Mouse (Mus musculus) hindbrain, embryonic 14.5 days (tissue): ENCODE measurements around the gene Anp32a. TPM values are rescaled to one million over a fixed set of nuclear protein-coding genes. Genes with fewer than 3 reads are reported as not detected.
A peak's percentile ranks its signal among the peaks of the same experiment; 100 is the strongest.

Source experiments
- ATAC-seq: fragments of 200-750 bp; cut with Nextera tagmentation; 2 replicates; pipeline ENCODE4 v1.8.0; 2017; ENCODE audit warnings: moderate number of reproducible peaks, mild to moderate bottlenecking, moderate TSS enrichment, moderate library complexity; ENCODE audit not compliant: low FRiP score
- DNase-seq: peaks from one replicate; pipeline ENCODE4 v3.0.0-alpha.2; 2015; ENCODE audit warnings: low spot score
- H3K27ac ChIP-seq: fragments of 300-500 bp; sonication (generic); 2 replicates; pipeline ENCODE4 v1.5.1; 2014; ENCODE audit warnings: mild to moderate bottlenecking, moderate library complexity
- H3K27me3 ChIP-seq: fragments of 300-500 bp; sonication (generic); 2 replicates; pipeline ENCODE4 v1.6.1; 2014; ENCODE audit warnings: mild to moderate bottlenecking, low read length, mixed read lengths; ENCODE audit not compliant: control insufficient read depth, insufficient read depth
- H3K36me3 ChIP-seq: fragments of 300-500 bp; sonication (generic); replicated peaks from 2 replicates; pipeline ENCODE4 v1.6.1; 2014; ENCODE audit not compliant: control insufficient read depth, insufficient read depth
- H3K4me1 ChIP-seq: fragments of 300-500 bp; sonication (generic); replicated peaks from 2 replicates; pipeline ENCODE4 v1.6.1; 2014; ENCODE audit warnings: antibody characterized with exemption, low read length, mixed read lengths; ENCODE audit not compliant: control insufficient read depth, insufficient read depth
- H3K4me2 ChIP-seq: fragments of 300-500 bp; sonication (generic); replicated peaks from 2 replicates; pipeline ENCODE4 v1.6.1; 2014; ENCODE audit warnings: mild to moderate bottlenecking, moderate library complexity
- H3K4me3 ChIP-seq: fragments of 300-500 bp; sonication (generic); replicated peaks from 2 replicates; pipeline ENCODE4 v1.5.1; 2014; ENCODE audit warnings: mild to moderate bottlenecking, low read length
- H3K9ac ChIP-seq: fragments of 300-500 bp; sonication (generic); 2 replicates; pipeline ENCODE4 v1.6.1; 2014
- H3K9me3 ChIP-seq: fragments of 300-500 bp; sonication (generic); 2 replicates; pipeline ENCODE4 v1.6.1; 2016; ENCODE audit warnings: low read length; ENCODE audit not compliant: control insufficient read depth
- WGBS: fragments of 180-500 bp; shearing (Covaris S2); extraction: QIAGEN DNeasy Blood & Tissue Kit; methylation state at CpG from one replicate; pipeline ENCODE4 v1.1.7; 2014; 5-methylcytosine and 5-hydroxymethylcytosine counted together
- polyA plus RNA-seq: library from polyadenylated mRNA; unstranded; fragments of >200 nt; fragmentation: Nextera tagmentation; extraction: Ambion mirVana; gene quantifications from 2 replicates; pipeline ENCODE4 v1.2.1, GENCODE M21; 2014

The Anp32a gene
- polyA plus RNA-seq, 1 experiment from 2014 or later, result 73.0 TPM

DNA sequence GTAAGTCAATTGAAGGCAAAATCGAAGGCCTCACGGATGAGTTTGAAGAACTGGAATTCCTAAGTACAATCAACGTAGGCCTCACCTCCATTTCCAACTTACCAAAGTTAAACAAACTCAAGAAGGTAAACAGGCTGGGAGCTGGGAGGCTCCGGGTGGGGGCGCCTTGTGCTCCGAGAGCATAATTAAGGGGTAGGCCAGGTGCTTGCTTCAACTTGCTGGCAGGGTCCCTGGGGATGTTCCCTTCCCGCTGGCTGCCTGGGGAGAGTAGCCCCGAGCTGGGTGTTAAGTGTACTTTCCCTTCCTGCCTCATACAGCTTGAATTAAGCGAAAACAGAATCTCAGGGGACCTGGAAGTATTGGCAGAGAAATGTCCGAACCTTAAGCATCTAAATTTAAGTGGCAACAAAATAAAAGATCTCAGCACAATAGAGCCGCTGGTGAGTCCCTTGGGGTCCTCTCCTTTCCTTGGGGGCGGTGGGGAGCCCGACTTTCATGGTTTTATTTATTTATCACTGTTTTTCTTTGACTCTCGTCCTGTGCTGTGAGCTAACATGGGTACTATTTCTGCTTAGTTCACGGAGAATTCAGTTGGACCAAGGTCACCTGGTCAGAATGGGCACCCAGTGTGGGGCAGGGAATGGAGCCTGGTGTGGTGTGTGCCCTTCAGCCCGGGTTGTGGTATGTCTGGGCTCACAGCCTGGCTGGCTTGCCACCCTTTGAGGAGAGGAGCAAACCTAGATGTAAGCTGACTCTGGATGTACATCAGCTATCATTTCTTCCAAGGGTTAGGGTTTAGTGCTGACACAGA is 30.9 kb downstream of the Anp32a start:
- H3K4me3 ChIP-seq, result no peak overlapping the region
- H3K27me3 ChIP-seq, result no peaks in the 10 kb centered on the region
- no peak for DNase-seq
- WGBS, result 73% methylated on average over 16 of the region's 16 CpGs
- H3K4me2 ChIP-seq, result no peak overlapping the region
- H3K9me3 ChIP-seq, result no peaks in the 10 kb centered on the region
- ATAC-seq, result no peak
- H3K4me1 ChIP-seq, result peaks cover 27% of the 10 kb centered on the region
- no peak overlapping the region for H3K27ac ChIP-seq
- peaks cover 37% of the 10 kb centered on the region for H3K36me3 ChIP-seq
- H3K9ac ChIP-seq, result no peak overlapping the region

DNA sequence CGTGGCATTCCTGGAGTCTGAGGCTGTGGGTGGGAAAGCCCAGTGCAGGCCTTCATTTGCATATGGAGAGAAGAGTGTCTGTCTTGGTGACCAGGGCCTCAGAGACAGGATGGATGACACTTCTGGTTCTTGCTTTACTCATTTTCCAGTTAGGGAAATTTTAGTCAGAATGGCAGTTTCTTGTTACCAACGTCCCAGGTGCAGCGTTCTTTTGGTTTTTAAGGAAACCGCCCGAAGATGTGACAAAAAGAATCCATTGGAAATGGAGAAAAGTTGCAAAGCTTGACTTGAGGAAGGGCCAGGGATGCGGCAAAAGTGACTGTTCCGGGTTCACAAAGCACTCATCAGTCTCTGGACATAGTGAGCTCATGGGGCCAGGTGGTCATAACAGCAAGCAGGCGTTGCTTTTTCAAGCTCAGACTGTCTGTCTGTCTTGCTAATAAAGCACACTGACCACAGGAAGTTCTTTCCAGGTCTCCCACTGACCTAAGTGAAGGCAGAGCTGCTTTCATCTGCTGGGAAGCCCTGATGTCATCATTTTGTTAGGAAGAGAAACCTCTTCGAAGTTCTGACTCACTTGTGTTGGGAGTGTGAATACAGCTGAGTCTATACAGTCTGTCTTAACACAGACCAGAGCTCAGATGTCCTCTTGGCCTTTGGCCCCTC is 31.6 kb downstream of the Anp32a start:
- WGBS, result 83% methylated on average over 9 of the region's 9 CpGs
- H3K9ac ChIP-seq, result no peak overlapping the region
- DNase-seq (no peak), ATAC-seq (no peak)
- H3K27me3 ChIP-seq, result no peaks in the 10 kb centered on the region
- no peak overlapping the region for H3K4me2 ChIP-seq
- peaks cover 20% of the 10 kb centered on the region for H3K4me1 ChIP-seq
- H3K9me3 ChIP-seq, result no peaks in the 10 kb centered on the region
- no peak overlapping the region for H3K27ac ChIP-seq
- H3K4me3 ChIP-seq, result no peak overlapping the region
- peaks cover 45% of the 10 kb centered on the region for H3K36me3 ChIP-seq

DNA sequence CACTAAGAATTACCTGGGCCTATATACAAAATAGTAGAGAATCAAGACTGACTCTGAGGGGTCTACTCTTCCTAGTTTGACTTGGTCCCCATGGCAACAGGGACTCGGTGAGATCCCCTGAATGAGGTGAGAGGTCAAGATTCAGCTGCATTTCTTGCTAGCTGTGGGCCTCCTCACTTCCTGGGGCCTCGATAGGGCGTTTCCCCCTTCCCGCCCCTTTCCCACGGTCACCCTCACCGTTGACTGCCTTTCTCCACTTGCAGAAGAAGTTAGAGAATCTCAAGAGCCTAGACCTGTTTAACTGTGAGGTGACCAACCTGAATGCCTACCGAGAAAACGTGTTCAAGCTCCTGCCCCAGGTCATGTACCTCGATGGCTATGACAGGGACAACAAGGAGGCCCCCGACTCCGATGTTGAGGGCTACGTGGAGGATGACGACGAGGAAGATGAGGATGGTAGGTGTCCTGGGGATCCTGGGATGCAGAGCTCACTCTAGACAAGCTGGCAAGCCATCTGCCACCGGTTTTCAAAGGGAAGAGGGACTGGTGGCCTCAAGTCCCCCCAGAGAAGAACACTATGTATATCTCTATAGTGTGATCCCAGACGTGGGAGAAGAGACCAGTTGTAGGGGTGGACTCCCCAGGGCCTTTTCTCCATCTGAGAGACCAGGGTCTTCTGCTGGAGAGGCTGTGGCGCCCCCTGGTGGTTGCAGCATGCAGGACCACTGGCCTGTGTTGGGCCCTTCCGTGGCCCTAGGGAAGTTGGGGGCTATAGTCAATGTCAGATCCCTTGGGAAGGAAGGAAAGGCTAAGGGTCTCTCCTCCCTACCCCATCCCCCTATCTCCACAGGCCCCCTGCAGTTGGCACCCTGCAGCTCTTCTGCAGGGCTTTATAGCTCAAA is 32.4 kb downstream of the Anp32a start:
- WGBS, result 62% methylated on average over 18 of the region's 18 CpGs
- no peak overlapping the region for H3K9ac ChIP-seq
- no peak overlapping the region for H3K4me3 ChIP-seq
- H3K36me3 ChIP-seq, result peaks cover 52% of the 10 kb centered on the region
- ATAC-seq, result no peak
- H3K4me1 ChIP-seq, result peaks cover 12% of the 10 kb centered on the region; the same call in 1 of the 2 replicates
- DNase-seq, result peak; percentile 51
- H3K27ac ChIP-seq, result no peak overlapping the region
- H3K9me3 ChIP-seq, result no peaks in the 10 kb centered on the region
- H3K27me3 ChIP-seq, result no peaks in the 10 kb centered on the region
- no peak overlapping the region for H3K4me2 ChIP-seq

DNA sequence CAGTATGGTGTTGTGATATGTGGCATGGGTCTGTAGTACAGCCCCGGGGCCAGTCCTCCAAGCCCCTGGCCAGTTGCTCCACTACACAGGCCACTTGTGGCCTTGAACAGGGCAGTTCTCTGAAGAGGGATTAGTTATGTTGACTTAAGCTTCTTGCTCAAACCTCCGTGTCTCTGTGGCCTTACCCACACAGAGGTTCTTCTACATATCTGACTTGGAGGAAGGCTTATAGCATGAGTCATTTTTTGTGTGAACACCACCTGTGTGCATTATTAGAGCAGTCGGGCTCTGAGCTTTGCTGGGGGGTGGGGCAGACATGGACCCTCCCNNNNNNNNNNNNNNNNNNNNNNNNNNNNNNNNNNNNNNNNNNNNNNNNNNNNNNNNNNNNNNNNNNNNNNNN is 33.2 kb downstream of the Anp32a start:
- H3K4me1 ChIP-seq, result peaks cover 10% of the 10 kb centered on the region; the same call in 1 of the 2 replicates
- no peak overlapping the region for H3K9ac ChIP-seq
- ATAC-seq (no peak), DNase-seq (no peak)
- H3K9me3 ChIP-seq, result no peaks in the 10 kb centered on the region
- H3K27ac ChIP-seq, result no peak overlapping the region; the same call in 1 of the 2 replicates
- H3K36me3 ChIP-seq, result peaks cover 57% of the 10 kb centered on the region
- no peak overlapping the region for H3K4me3 ChIP-seq
- WGBS, result 89% methylated on average over 3 of the region's 3 CpGs
- H3K4me2 ChIP-seq, result no peak overlapping the region
- no peaks in the 10 kb centered on the region for H3K27me3 ChIP-seq

DNA sequence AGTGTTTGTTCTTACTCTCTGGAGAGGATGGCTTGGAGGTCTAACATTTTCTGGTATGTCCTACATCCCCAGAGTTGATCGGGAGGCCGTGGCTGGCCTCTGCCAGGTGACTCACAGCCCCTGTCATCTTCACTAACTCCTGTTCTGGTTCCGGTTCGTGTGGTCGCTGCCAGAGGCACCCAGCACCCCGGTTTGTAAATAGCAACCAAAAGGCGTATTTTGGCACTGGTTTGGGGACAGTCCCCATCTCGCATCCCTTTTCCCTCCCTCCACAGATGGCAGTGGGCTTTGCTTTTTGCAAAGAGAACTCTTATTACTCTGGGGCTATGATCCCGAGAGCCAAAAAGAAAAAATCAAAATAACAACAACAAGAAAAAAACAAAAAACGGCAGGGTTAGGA is 36.8 kb downstream of the Anp32a start:
- Histone ChIP-seq H3K4me1 (no peaks in the 10 kb centered on the region), H3K9ac (no peak overlapping the region), H3K9me3 (no peaks in the 10 kb centered on the region), H3K27me3 (no peaks in the 10 kb centered on the region), H3K36me3 (peaks cover 66% of the 10 kb centered on the region), H3K27ac (no peak overlapping the region), H3K4me2 (no peak overlapping the region), H3K4me3 (no peak overlapping the region)
- 97% methylated on average over 10 of the region's 10 CpGs for WGBS
- ATAC-seq (no peak), DNase-seq (no peak)

DNA sequence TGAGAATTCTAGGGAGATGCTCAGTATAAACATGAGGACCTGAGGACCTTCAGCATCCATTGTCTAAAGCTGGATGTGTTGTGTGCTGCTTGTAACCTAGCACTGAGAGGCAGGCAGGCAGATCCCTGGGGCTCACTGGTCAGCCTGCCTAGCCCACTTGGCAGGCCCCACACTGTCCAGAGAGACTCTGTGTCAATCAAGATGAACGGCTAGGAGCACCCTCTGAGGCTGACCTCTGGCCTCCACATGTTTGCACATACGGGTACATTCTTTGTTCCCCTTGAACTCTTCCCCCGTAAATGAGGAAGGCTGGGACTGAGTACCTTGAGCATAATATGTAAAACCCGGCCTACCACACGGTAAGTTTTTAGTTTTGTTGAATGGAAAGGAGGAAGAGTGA is 39.3 kb downstream of the Anp32a start:
- Histone ChIP-seq H3K4me1 (no peaks in the 10 kb centered on the region), H3K4me2 (no peak overlapping the region), H3K9ac (no peak overlapping the region), H3K27me3 (no peaks in the 10 kb centered on the region), H3K27ac (no peak overlapping the region), H3K9me3 (no peaks in the 10 kb centered on the region), H3K36me3 (peaks cover 47% of the 10 kb centered on the region), H3K4me3 (no peak overlapping the region)
- WGBS, result 51% methylated on average over 5 of the region's 5 CpGs
- no peak for ATAC-seq
- no peak for DNase-seq

DNA sequence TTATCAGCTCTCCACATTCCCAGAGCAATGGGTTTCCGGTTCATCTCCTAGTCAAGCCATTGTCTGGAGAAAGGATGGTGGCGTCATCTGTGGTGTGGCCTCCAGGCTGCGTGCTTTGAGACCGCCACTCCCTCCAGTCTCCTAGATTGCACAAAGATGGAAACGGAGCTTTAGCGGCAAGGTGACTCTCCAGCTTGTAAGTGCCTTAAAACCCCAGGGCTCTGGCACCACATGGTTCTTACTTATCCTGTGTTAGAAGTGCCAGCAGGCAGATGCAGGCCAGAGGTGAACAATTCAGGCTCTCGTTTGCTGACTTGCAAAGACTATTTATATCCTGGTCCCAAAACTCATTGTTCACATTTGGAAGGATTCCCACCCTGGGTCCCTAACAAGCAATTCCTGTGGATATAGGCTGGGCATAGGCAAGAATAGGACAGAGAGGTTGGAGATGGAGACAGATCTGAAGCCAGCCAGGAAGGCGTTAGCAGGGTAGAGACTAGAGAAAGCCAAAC is 40.4 kb downstream of the Anp32a start:
- Histone ChIP-seq H3K27me3 (no peaks in the 10 kb centered on the region), H3K36me3 (peaks cover 37% of the 10 kb centered on the region), H3K4me2 (no peak overlapping the region), H3K9ac (no peak overlapping the region), H3K4me3 (no peak overlapping the region), H3K27ac (no peak overlapping the region), H3K4me1 (no peaks in the 10 kb centered on the region), H3K9me3 (no peaks in the 10 kb centered on the region)
- DNase-seq (no peak), ATAC-seq (no peak)
- 54% methylated on average over 8 of the region's 8 CpGs for WGBS

DNA sequence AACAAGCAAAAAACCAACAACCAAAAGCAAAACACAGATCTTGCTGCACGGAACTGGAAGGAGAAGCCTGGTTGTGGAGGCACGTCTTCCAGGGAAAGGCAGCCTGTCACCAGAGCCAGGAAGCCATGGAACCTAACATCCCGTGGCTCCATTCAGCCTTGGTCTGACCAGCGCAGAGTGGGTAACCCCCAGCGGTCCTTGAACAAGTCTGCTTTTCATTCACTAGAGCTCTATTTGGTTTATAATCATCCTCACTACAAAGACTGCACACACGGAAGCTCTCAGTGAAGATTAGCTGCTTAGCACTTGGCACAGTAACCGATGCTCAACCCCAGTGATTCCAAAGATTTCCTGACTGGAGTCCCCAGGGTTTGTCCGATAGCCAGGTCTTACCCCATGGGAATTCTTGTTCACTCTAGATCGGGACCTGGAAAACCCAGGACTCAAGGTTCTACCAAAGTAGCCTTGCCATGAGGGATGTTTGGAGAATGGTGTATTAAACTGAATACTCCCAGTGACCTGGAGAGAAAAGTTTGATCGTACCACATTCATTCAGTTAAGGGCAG is 41.5 kb downstream of the Anp32a start:
- no peak overlapping the region for H3K4me2 ChIP-seq
- no peak for DNase-seq
- H3K27ac ChIP-seq, result no peak overlapping the region
- no peaks in the 10 kb centered on the region for H3K4me1 ChIP-seq
- H3K4me3 ChIP-seq, result no peak overlapping the region
- ATAC-seq, result no peak
- peaks cover 27% of the 10 kb centered on the region for H3K36me3 ChIP-seq
- H3K9ac ChIP-seq, result no peak overlapping the region
- no peaks in the 10 kb centered on the region for H3K27me3 ChIP-seq
- WGBS, result 77% methylated on average over 10 of the region's 10 CpGs
- no peaks in the 10 kb centered on the region for H3K9me3 ChIP-seq
